Mouse (Mus musculus): ENCODE results near the gene Efcab11. TPM values are rescaled to one million over a fixed set of nuclear protein-coding genes. Genes with fewer than 3 reads are reported as not detected.

The Efcab11 gene
- 10.0 and 11.8 TPM in 2 replicates for polyA plus RNA-seq (2016; fragmentation: Nextera tagmentation; extraction: Ambion mirVana)

DNA sequence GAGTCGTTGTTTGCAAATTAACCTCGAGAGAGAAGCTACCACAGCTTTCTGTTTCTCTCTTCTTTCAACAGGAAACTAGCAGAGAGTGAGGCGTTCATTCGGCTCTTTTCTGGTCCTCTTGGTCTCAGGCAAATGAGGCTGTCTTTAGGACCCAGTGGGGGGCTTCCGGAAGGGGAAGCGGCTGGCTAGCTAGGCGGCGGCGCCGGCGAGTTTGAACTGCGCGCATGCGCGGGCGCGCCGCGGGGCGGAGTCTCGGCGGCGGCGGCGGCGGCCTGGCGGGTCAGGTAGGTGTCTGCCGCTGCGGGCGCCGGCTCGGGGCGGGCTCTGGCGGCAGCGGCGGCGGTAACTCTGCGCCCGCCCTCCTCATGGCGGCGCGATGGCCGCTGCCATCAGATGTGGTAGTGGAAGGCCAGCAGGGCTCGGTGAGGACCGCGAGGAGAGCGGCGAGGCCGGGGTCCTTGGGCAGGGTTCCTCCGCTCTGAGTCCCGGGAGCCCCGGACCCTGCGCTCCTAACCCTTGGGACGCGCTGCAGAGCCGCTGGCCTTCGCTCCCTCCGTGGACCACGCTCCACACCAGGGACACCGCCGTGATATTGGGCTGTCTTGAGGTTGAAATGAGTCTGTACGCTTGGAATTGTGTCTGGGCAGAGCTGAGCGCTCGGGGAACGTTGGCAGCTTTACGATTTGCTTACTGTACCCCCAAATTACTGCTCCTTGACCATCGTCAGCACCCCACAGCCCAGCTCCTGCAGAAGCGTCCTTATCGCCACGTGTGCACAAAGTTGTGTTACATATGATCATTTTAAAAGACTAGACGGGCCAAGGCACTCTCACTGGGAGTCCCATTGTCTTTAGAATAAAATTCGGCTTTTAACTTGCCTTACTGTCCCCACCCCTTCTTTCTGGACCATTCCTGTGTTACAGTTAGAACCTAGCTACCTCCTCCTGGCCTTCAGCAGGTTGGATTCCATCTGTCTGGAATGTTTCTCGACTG is at the start of gene Efcab11, which contains the start of gene Tdp1:
Gene Efcab11 (minus strand): TSS at position 171 of the 993 bp plus-strand sequence.
Gene Tdp1 (plus strand): TSS at position 249 of the 993 bp plus-strand sequence.
- peaks cover 4% of the 10 kb centered on the region; the same call in 1 of the 2 replicates for H3K36me3 ChIP-seq
- WGBS = under 1% methylated on average over 73 of the region's 73 CpGs
- H3K4me3 ChIP-seq = peak within 1 kb of the TSS; percentile 91
- no peaks in the 10 kb centered on the region for H3K27me3 ChIP-seq (replicated peaks)
- peaks cover 23% of the 10 kb centered on the region for H3K4me1 ChIP-seq (replicated peaks)
- peak within 1 kb of the TSS; percentile 87 for H3K27ac ChIP-seq (ENCODE audit: poor library complexity, severe bottlenecking)
- H3K4me2 ChIP-seq = peak within 1 kb of the TSS; percentile 88
- H3K9ac ChIP-seq = peak within 1 kb of the TSS; percentile 84
- no peaks in the 10 kb centered on the region for H3K9me3 ChIP-seq (replicated peaks)
- ATAC-seq (ENCODE audit: insufficient number of reproducible peaks, low FRiP score) = peak; percentile 90

DNA sequence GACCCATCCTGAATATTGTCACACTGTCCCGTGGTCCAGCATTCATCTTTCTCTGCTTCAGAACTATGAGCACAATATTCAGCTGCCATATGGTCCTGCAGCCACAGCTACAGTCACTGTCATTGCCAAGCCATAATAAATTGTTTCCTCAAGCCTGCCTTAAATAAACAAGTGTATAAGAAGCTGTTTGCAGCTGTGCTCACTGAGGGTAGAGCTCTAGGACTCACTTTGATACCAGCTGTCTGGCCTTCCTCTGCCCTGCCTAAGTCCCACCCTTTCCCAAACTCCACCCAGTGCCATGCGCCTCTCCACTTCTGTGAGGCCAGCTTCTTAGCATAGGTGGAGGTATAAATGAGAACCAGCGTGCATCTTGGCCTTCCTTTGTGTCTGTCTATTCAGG is 49.4 kb upstream of the Efcab11 start:
- Histone ChIP-seq H3K4me2 (no peak overlapping the region), H3K36me3 (peaks cover 29% of the 10 kb centered on the region), H3K27me3 (replicated peaks) (no peaks in the 10 kb centered on the region), H3K9me3 (replicated peaks) (no peaks in the 10 kb centered on the region), H3K4me1 (replicated peaks) (0 out of 2 replicates have a peak, but pooled peaks cover 9% of the 10 kb centered on the region), H3K9ac (no peak overlapping the region), H3K4me3 (no peak overlapping the region), H3K27ac (ENCODE audit: poor library complexity, severe bottlenecking) (no peak overlapping the region)
- 87% methylated on average over 3 of the region's 3 CpGs for WGBS
- no peak for ATAC-seq (ENCODE audit: insufficient number of reproducible peaks, low FRiP score)

DNA sequence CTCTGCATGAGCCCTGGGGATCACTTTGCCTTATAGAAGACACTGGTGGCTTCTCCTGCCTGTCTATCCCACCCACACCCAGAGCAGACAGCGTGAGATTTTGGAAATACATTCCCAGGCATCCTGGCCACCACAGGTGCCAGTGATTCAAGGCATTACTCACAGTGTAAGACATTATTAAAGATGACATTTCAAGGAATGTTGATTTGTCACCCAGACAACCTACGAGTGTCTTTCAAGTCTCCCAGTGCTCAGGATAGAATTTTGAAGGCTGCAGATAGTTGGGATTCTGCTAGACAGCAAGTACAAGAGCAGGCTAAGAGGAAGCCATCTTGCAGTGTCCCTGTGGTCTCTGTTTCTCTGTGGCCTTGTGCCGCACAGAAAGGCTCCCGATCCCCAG is 48.0 kb upstream of the Efcab11 start:
- H3K4me1 ChIP-seq (replicated peaks) = 0 out of 2 replicates have a peak, but pooled peaks cover 6% of the 10 kb centered on the region
- no peak overlapping the region for H3K27ac ChIP-seq (ENCODE audit: poor library complexity, severe bottlenecking)
- 88% methylated on average over 4 of the region's 4 CpGs for WGBS
- H3K27me3 ChIP-seq (replicated peaks) = no peaks in the 10 kb centered on the region
- no peak overlapping the region for H3K4me2 ChIP-seq
- no peak for ATAC-seq (ENCODE audit: insufficient number of reproducible peaks, low FRiP score)
- peaks cover 26% of the 10 kb centered on the region for H3K36me3 ChIP-seq
- no peak overlapping the region for H3K9ac ChIP-seq
- H3K4me3 ChIP-seq = no peak overlapping the region
- H3K9me3 ChIP-seq (replicated peaks) = no peaks in the 10 kb centered on the region

DNA sequence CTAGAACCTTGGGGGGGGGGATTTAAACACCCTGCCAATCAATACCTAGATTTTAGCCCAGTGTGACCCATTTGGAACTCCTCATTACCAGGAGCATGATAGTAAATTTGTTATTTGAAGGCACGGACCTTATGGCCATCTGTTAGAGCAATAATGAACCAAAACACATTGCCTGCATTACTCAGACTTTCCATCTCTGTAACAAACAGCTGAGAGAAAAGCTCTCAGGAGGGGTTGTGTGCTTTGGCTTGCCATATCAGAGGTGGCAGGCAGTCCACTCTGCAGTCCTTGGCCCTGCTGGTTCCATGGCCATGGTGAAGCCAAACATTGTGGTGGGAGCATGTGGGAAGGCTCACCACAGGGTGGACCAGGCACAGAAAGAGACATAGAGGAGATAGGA is 44.9 kb upstream of the Efcab11 start:
- Histone ChIP-seq H3K27ac (ENCODE audit: poor library complexity, severe bottlenecking) (no peak overlapping the region), H3K27me3 (replicated peaks) (no peaks in the 10 kb centered on the region), H3K4me2 (no peak overlapping the region), H3K4me1 (replicated peaks) (0 out of 2 replicates have a peak, but pooled peaks cover 6% of the 10 kb centered on the region), H3K9me3 (replicated peaks) (no peaks in the 10 kb centered on the region), H3K36me3 (peaks cover 26% of the 10 kb centered on the region), H3K4me3 (no peak overlapping the region), H3K9ac (no peak overlapping the region)
- WGBS = 87% methylated on average over 1 of the region's 1 CpGs
- ATAC-seq (ENCODE audit: insufficient number of reproducible peaks, low FRiP score) = no peak

DNA sequence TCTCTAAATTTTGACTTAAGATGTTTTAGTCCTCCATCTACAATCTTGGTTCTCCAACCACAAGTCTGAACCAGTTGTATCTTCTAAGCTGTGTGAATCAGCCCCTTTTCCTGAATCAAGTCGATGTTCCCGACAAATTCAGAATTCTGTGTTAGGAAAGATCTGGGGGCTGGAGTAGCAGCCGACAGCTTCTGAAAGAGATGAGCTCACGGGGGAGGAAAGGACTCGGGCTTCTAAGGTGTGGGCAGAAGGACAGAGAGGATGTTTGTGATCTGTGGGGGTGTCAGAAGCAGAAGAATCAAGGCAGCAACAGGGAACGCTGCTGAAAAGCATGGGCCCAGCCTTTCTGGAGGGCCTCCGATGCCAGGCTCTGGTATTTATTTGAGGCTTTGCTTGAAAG is 44.1 kb upstream of the Efcab11 start:
- H3K4me3 ChIP-seq = no peak overlapping the region
- no peak overlapping the region for H3K4me2 ChIP-seq
- no peak overlapping the region for H3K27ac ChIP-seq (ENCODE audit: poor library complexity, severe bottlenecking)
- H3K4me1 ChIP-seq (replicated peaks) = peaks cover 11% of the 10 kb centered on the region
- ATAC-seq (ENCODE audit: insufficient number of reproducible peaks, low FRiP score) = no peak
- no peak overlapping the region for H3K9ac ChIP-seq
- H3K9me3 ChIP-seq (replicated peaks) = no peaks in the 10 kb centered on the region
- H3K27me3 ChIP-seq (replicated peaks) = no peaks in the 10 kb centered on the region
- H3K36me3 ChIP-seq = peaks cover 20% of the 10 kb centered on the region
- 84% methylated on average over 7 of the region's 7 CpGs for WGBS

DNA sequence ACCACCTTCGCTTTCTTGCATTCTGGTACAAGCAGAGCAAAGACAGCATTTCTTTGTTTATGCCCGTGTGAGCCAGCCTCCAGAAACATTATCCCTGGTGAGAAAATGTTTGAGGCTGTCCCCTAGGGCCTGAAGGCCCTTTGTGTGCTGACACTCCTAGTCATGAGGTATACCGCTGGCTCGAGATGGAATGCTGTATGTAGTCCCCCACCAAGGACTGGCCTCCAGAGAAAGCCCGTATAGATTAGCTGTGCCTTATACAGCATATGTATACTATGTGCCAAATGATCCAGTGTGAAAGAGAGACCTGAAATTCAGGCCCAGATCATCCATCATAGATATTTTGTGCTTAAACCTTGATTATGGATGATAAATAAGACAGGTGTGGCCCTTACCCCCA is 39.5 kb upstream of the Efcab11 start:
- no peak overlapping the region for H3K9ac ChIP-seq
- ATAC-seq (ENCODE audit: insufficient number of reproducible peaks, low FRiP score) = no peak
- no peaks in the 10 kb centered on the region for H3K9me3 ChIP-seq (replicated peaks)
- H3K4me2 ChIP-seq = no peak overlapping the region
- H3K4me1 ChIP-seq (replicated peaks) = peaks cover 10% of the 10 kb centered on the region
- no peak overlapping the region for H3K4me3 ChIP-seq
- H3K27ac ChIP-seq (ENCODE audit: poor library complexity, severe bottlenecking) = no peak overlapping the region
- 55% methylated on average over 5 of the region's 5 CpGs for WGBS
- H3K36me3 ChIP-seq = peaks cover 22% of the 10 kb centered on the region
- no peaks in the 10 kb centered on the region for H3K27me3 ChIP-seq (replicated peaks)

DNA sequence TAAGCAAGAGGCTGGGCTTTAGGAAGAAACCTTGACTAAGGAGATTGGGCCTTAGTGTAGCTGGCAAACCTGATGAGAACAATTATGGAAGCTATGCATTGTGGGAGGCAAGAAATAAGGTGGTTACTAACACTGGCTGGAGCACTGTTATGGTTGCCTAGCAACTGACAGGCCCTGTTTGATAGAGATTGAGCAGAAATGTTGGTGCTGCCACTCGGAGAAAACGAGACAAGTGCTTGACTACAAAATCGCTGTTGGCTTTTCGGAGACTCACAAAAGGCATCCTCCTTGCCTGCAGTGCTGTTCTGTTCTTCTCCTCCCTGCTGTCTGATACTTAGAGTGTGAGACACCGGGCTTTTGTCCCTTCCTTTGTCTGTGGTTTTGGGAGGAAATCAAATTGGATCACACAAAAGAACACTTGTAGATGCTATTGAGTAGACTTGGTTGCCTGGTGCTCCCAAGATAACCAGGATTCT is 38.9 kb upstream of the Efcab11 start:
- H3K9ac ChIP-seq = no peak overlapping the region
- no peak overlapping the region for H3K4me2 ChIP-seq
- H3K4me1 ChIP-seq (replicated peaks) = peaks cover 13% of the 10 kb centered on the region
- H3K9me3 ChIP-seq (replicated peaks) = no peaks in the 10 kb centered on the region
- no peak overlapping the region for H3K27ac ChIP-seq (ENCODE audit: poor library complexity, severe bottlenecking)
- no peak for ATAC-seq (ENCODE audit: insufficient number of reproducible peaks, low FRiP score)
- no peaks in the 10 kb centered on the region; the same call in 1 of the 2 replicates for H3K27me3 ChIP-seq (replicated peaks)
- 35% methylated on average over 5 of the region's 5 CpGs for WGBS
- peaks cover 23% of the 10 kb centered on the region for H3K36me3 ChIP-seq
- no peak overlapping the region for H3K4me3 ChIP-seq

DNA sequence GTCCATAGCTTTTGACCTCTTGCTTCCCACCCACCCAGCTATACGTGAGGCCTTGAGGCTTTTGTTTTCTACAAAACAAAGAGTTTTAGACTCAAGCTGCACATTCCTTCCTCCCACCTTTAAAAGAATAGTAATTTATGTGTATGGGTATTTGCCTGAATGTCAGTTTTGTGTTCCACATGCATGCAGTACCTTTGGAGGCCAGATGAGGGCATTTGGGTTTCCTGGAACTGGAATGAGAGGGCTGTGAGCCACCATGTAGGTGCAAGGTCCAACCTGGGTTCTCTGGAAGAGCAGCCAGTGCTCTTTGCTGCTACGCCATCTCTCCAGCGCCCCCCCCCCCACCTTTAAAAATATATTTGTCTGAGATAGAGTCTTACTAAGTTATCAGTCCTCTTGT is 36.8 kb upstream of the Efcab11 start:
- Histone ChIP-seq H3K9me3 (replicated peaks) (no peaks in the 10 kb centered on the region), H3K27me3 (replicated peaks) (no peaks in the 10 kb centered on the region; the same call in 1 of the 2 replicates)

DNA sequence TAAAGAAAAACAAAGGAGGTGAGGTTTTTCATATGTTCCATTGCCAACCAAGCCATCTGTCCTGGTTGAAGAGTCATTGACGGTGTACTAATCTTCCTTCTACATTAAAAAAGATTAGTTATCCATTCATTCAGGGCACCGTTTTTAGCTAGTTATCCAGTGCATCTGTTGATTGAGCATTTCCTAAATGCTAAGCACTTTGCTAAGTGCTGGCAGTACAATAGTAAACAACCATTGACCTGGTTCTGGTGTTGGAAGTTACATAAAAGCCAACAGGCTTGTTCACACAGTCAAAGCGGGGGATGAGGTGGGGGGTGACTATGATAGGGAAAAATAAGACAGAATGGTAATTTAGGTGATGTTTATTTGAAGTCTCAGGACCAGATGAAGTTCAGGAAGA is 35.4 kb upstream of the Efcab11 start:
- ATAC-seq (ENCODE audit: insufficient number of reproducible peaks, low FRiP score) = no peak
- Histone ChIP-seq H3K4me1 (replicated peaks) (peaks cover 28% of the 10 kb centered on the region), H3K9me3 (replicated peaks) (no peaks in the 10 kb centered on the region), H3K27ac (ENCODE audit: poor library complexity, severe bottlenecking) (no peak overlapping the region), H3K4me2 (no peak overlapping the region), H3K4me3 (no peak overlapping the region), H3K36me3 (peaks cover 27% of the 10 kb centered on the region), H3K9ac (no peak overlapping the region), H3K27me3 (replicated peaks) (no peaks in the 10 kb centered on the region; the same call in 1 of the 2 replicates)
- 83% methylated on average over 3 of the region's 3 CpGs for WGBS

More for the DNA sequence above, 36.8 kb upstream of the Efcab11 start:
- no peak for ATAC-seq (ENCODE audit: insufficient number of reproducible peaks, low FRiP score)
- H3K9ac ChIP-seq = no peak overlapping the region
- H3K4me2 ChIP-seq = no peak overlapping the region
- H3K4me1 ChIP-seq (replicated peaks) = peaks cover 28% of the 10 kb centered on the region
- peaks cover 20% of the 10 kb centered on the region for H3K36me3 ChIP-seq
- H3K4me3 ChIP-seq = no peak overlapping the region
- H3K27ac ChIP-seq (ENCODE audit: poor library complexity, severe bottlenecking) = no peak overlapping the region
- WGBS = 86% methylated on average over 3 of the region's 3 CpGs

DNA sequence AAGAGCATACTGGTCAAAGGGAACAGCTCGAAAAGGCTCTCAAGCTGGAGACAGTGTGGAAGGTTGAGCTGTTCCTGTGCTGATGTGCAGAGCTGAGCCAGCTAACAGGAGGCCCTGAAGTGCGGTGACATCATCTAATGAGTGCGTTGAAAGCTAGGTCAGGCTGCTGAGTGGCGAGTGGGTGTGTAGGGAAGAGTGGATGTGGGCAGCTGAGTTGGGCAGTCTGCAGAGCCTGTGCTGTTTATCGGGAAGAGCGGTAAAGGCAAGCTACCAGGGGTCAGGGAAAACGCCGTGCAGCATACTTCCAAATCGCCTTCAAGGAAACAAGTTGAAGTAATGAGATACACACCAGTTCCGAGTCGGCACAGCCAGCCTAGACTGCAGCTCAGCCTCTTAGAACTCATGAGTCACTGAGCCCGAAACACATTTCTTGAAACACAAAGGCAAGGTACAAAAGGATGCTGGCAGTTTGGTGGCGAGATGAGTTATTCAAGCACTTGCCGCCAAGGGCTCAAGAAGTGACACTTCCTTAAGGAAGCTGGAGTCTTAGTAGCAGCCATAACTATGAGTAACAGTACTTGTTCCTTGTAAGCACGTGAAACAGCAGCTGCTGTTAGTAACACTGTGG is 33.7 kb upstream of the Efcab11 start:
- Histone ChIP-seq H3K27me3 (replicated peaks) (no peaks in the 10 kb centered on the region; the same call in 1 of the 2 replicates), H3K4me3 (no peak overlapping the region), H3K27ac (ENCODE audit: poor library complexity, severe bottlenecking) (peak overlapping the region; percentile 57), H3K4me2 (peak overlapping the region; percentile 38), H3K36me3 (peaks cover 34% of the 10 kb centered on the region), H3K9ac (peak overlapping the region; percentile 30), H3K9me3 (replicated peaks) (no peaks in the 10 kb centered on the region), H3K4me1 (replicated peaks) (peaks cover 19% of the 10 kb centered on the region)
- peak; percentile 69; the same call in 1 of the 2 replicates for ATAC-seq (ENCODE audit: insufficient number of reproducible peaks, low FRiP score)
- WGBS = 50% methylated on average over 15 of the region's 15 CpGs

DNA sequence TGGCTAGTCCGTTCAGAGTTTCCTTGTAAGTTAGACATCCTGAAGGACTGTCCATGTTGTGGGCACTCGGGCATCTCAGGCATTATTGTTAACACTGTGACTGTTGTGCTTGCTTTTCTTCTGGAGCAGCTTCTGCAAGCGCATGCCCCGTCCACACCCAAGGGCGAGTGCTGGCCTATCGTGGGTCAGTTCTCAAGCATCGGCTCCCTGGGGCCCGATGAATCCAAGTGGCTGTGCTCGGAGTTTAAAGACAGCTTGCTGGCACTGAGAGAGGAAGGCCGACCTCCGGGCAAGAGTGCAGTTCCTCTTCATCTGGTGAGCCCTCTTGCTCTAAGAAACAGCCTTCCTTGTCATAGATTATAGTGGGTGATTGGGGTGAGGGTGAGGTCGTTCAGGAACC is 27.2 kb upstream of the Efcab11 start:
- Histone ChIP-seq H3K4me3 (no peak overlapping the region), H3K4me1 (replicated peaks) (no peaks in the 10 kb centered on the region), H3K36me3 (peaks cover 63% of the 10 kb centered on the region), H3K9me3 (replicated peaks) (no peaks in the 10 kb centered on the region), H3K27ac (ENCODE audit: poor library complexity, severe bottlenecking) (no peak overlapping the region), H3K9ac (no peak overlapping the region), H3K4me2 (no peak overlapping the region), H3K27me3 (replicated peaks) (no peaks in the 10 kb centered on the region)
- WGBS = 86% methylated on average over 12 of the region's 12 CpGs
- ATAC-seq (ENCODE audit: insufficient number of reproducible peaks, low FRiP score) = no peak
